Mouse (Mus musculus) left cerebral cortex, adult 2 months (tissue): ENCODE measurements around the gene Aff3. TPM values are rescaled to one million over a fixed set of nuclear protein-coding genes. Genes with fewer than 3 reads are reported as not detected.
A peak's percentile ranks its signal among the peaks of the same experiment; 100 is the strongest.

ENCODE experiments used
- DNase-seq, 2 experiments: peaks; one replicate each; pipeline ENCODE4 v3.0.0; 2021 to 2022; ENCODE audit warnings: low spot score in 2 of 2, mixed read lengths in 1 of 2; ENCODE audit errors: extremely low spot score in 1 of 2
- H3K27ac ChIP-seq: fragments of 200-600 bp; 2 replicates; pipeline ENCODE4 v1.8.1; 2022
- H3K4me3 ChIP-seq: fragments of 200-600 bp; 2 replicates; pipeline ENCODE4 v1.8.1; 2022
- CTCF ChIP-seq: fragments of 200-600 bp; IDR thresholded peaks from 2 replicates; pipeline ENCODE4 v1.8.1; 2022; ENCODE audit warnings: antibody characterized with exemption, mild to moderate bottlenecking, moderate library complexity
- intact Hi-C: fragments of 180-260 bp; cut with DNase I; formaldehyde crosslinking; loops from one replicate; pipeline ENCODE4 v1.15.1; 2025
- total RNA-seq, 2 experiments: library from RNA; stranded (reverse); gene quantifications; 2 replicates each; pipeline ENCODE4 v1.2.3; 2021

Gene Aff3
- total RNA-seq, 2 experiments from 2014 or later, result 98.8 to 108 TPM

GRCm38 (mm10) chr1:38254426-38254825, 410.3 kb downstream of the Aff3 start:
- no peak for DNase-seq
- Histone ChIP-seq H3K27ac (no peak overlapping the region), H3K4me3 (no peak overlapping the region)
- no peak for TF ChIP-seq CTCF
- intact Hi-C loops, result no loop called here

GRCm38 (mm10) chr1:38252766-38253079, 412.0 kb downstream of the Aff3 start:
- peak; percentile 78 for TF ChIP-seq CTCF
- DNase-seq, result no peak
- no peak overlapping the region for H3K4me3 ChIP-seq
- intact Hi-C loops, result no loop called here
- no peak overlapping the region for H3K27ac ChIP-seq

GRCm38 (mm10) chr1:38252031-38252765, 412.6 kb downstream of the Aff3 start:
- intact Hi-C loops, result no loop called here

GRCm38 (mm10) chr1:38251448-38251847, 413.3 kb downstream of the Aff3 start:
- H3K27ac ChIP-seq, result no peak overlapping the region
- DNase-seq, result no peak
- TF ChIP-seq CTCF, result no peak
- H3K4me3 ChIP-seq, result no peak overlapping the region
- intact Hi-C loops, result no loop called here

More at GRCm38 (mm10) chr1:38252031-38252765, 412.6 kb downstream of the Aff3 start:
- no peak for TF ChIP-seq CTCF
- no peak for DNase-seq
- H3K27ac ChIP-seq, result no peak overlapping the region
- no peak overlapping the region for H3K4me3 ChIP-seq

- intact Hi-C loops, result no loop called here
- no peak overlapping the region for H3K4me3 ChIP-seq
- H3K27ac ChIP-seq, result no peak overlapping the region
- no peak for TF ChIP-seq CTCF
- DNase-seq, result no peak
These were observed 414.5 kb downstream of the Aff3 start for GRCm38 (mm10) chr1:38250246-38250645.

GRCm38 (mm10) chr1:38249561-38249960, 415.2 kb downstream of the Aff3 start:
- Histone ChIP-seq H3K27ac (no peak overlapping the region), H3K4me3 (no peak overlapping the region)
- no peak for TF ChIP-seq CTCF
- DNase-seq, result no peak
- intact Hi-C loops, result no loop called here

GRCm38 (mm10) chr1:38248027-38248426, 416.7 kb downstream of the Aff3 start:
- TF ChIP-seq CTCF, result no peak
- DNase-seq, result no peak
- intact Hi-C loops, result no loop called here
- H3K27ac ChIP-seq, result no peak overlapping the region
- H3K4me3 ChIP-seq, result no peak overlapping the region

- H3K4me3 ChIP-seq, result no peak overlapping the region
- intact Hi-C loops, result no loop called here
- no peak for TF ChIP-seq CTCF
- no peak for DNase-seq
- H3K27ac ChIP-seq, result no peak overlapping the region
These were observed 422.2 kb downstream of the Aff3 start for GRCm38 (mm10) chr1:38242559-38242958.

GRCm38 (mm10) chr1:38241801-38242200, 423.0 kb downstream of the Aff3 start:
- TF ChIP-seq CTCF, result no peak
- DNase-seq, result no peak
- Histone ChIP-seq H3K4me3 (no peak overlapping the region), H3K27ac (no peak overlapping the region)
- intact Hi-C loops, result no loop called here

- Histone ChIP-seq H3K27ac (no peak overlapping the region; the same call in 1 of the 2 replicates), H3K4me3 (no peak overlapping the region)
- no peak for DNase-seq
- intact Hi-C loops, result no loop called here
- no peak for TF ChIP-seq CTCF
These were observed 423.5 kb downstream of the Aff3 start for GRCm38 (mm10) chr1:38241221-38241666.

GRCm38 (mm10) chr1:38240438-38241220, 424.1 kb downstream of the Aff3 start:
- no peak for TF ChIP-seq CTCF
- intact Hi-C loops, result no loop called here
- no peak overlapping the region for H3K4me3 ChIP-seq
- DNase-seq, result no peak
- H3K27ac ChIP-seq, result peak overlapping the region; percentile 64; the same call in 1 of the 2 replicates

GRCm38 (mm10) chr1:38239516-38239915, 425.2 kb downstream of the Aff3 start:
- Histone ChIP-seq H3K4me3 (no peak overlapping the region), H3K27ac (no peak overlapping the region)
- DNase-seq, result no peak
- TF ChIP-seq CTCF, result no peak
- intact Hi-C loops, result no loop called here
